Mouse (Mus musculus): Measurements from ENCODE around the gene Cnga4. TPM values are rescaled to one million over a fixed set of nuclear protein-coding genes. Genes with fewer than 3 reads are reported as not detected.

The Cnga4 gene
- total and polyA plus RNA-seq, 3 experiments: not detected

DNA sequence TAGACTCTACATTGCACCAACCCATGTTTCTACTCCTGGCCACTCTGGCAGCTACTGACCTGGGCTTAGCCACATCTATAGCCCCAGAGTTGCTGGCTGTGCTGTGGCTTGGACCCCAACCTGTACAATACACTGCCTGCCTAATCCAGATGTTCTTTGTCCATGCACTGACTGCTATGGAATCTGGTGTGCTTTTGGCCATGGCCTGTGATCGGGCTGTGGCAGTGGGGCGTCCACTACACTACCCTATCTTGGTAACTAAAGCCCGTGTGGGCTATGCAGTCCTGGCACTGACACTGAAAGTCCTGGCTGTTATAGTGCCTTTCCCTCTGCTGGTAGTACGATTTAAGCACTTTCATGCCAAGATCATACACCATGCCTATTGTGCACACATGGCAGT is 35.8 kb upstream of the Cnga4 start:
- Histone ChIP-seq H3K36me3 (replicated peaks in 1 of 2; ENCODE audit: control insufficient read depth in 1 of 2, insufficient read depth in 1 of 2, low read length in 1 of 2) (peaks cover 0 to 2% of the 10 kb centered on the region in 2 experiments), H3K27ac (ENCODE audit: insufficient read depth, low read depth) (no peak overlapping the region), H3K9ac (ENCODE audit: insufficient read depth, low read depth) (no peak overlapping the region), H3K4me3 (replicated peaks in 1 of 3; ENCODE audit: low read depth in 2 of 3, low read length in 2 of 3, poor library complexity in 1 of 3) (no peak overlapping the region), H3K9me3 (replicated peaks; ENCODE audit: low read length) (no peaks in the 10 kb centered on the region), H3K79me2 (replicated peaks; ENCODE audit: control insufficient read depth, extremely low read depth, insufficient read depth, poor library complexity, severe bottlenecking) (no peaks in the 10 kb centered on the region), H3K4me1 (ENCODE audit: control insufficient read depth in 1 of 2, insufficient read depth in 2 of 2) (peaks cover 0 to 10% of the 10 kb centered on the region in 2 experiments; a peak in 2 of 4 replicates), H3K27me3 (replicated peaks) (no peaks in the 10 kb centered on the region), H3K4me2 (ENCODE audit: insufficient read depth, low read depth, poor library complexity, severe bottlenecking) (no peak overlapping the region)
- no peak for DNase-seq (ENCODE audit: extremely low read depth)
- dilution Hi-C loops (cut with MboI; ENCODE audit: extremely low pct_ligation_motif_present, extremely low pct_unique_long_range_greater_than_20kb, low sequenced_read_pairs) (no loop called here), in situ Hi-C loops (cut with MboI; ENCODE audit: low pct_ligation_motif_present, low pct_unique_long_range_greater_than_20kb, low sequenced_read_pairs) (no loop called here)
- TF ChIP-seq TBP (conservative IDR thresholded peaks at IDR 0.05; ENCODE audit: low read depth, low read length): no peak
- TF ChIP-seq RCOR1 (conservative IDR thresholded peaks at IDR 0.05; ENCODE audit: low read depth, low read length): no peak
- no peak for TF ChIP-seq JUN (IDR thresholded peaks at IDR 0.05; ENCODE audit: insufficient read depth, low read depth, low read length)
- TF ChIP-seq BHLHE40 (IDR thresholded peaks at IDR 0.05; ENCODE audit: low read depth, low read length): no peak
- no peak for TF ChIP-seq POLR2AphosphoS2 (IDR thresholded peaks at IDR 0.05; ENCODE audit: low read depth, low read length)

DNA sequence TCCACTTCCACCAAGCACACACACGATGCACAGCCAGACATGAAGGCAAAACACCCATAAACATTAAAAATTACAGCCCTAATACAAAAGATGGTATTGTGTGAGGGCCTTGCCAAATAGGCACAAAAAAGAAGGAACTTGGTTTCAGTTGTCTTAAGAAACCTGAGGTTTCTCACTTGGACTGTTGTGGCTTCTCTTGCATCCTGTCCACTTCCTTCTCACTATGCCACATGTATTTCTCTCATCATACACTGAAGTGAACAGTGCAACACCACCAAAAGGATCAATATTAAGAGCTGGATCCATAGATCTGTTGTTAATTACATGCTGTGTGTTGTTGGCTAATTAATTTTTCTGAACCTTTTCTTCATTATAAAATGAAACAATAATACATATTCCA is 31.5 kb upstream of the Cnga4 start:
- no peak overlapping the region for H3K4me3 ChIP-seq (replicated peaks in 1 of 3; ENCODE audit: low read depth in 2 of 3, low read length in 2 of 3, poor library complexity in 1 of 3)
- no peaks in the 10 kb centered on the region for H3K27me3 ChIP-seq (replicated peaks)
- no peaks in the 10 kb centered on the region for H3K9me3 ChIP-seq (replicated peaks; ENCODE audit: low read length)
- H3K4me1 ChIP-seq (ENCODE audit: control insufficient read depth in 1 of 2, insufficient read depth in 2 of 2): peaks cover 0 to 10% of the 10 kb centered on the region in 2 experiments; a peak in 2 of 4 replicates
- dilution Hi-C loops (cut with MboI; ENCODE audit: extremely low pct_ligation_motif_present, extremely low pct_unique_long_range_greater_than_20kb, low sequenced_read_pairs): no loop called here
- H3K9ac ChIP-seq (ENCODE audit: insufficient read depth, low read depth): no peak overlapping the region
- DNase-seq (ENCODE audit: extremely low read depth): no peak
- H3K4me2 ChIP-seq (ENCODE audit: insufficient read depth, low read depth, poor library complexity, severe bottlenecking): no peak overlapping the region
- in situ Hi-C loops (cut with MboI; ENCODE audit: low pct_ligation_motif_present, low pct_unique_long_range_greater_than_20kb, low sequenced_read_pairs): no loop called here
- H3K27ac ChIP-seq (ENCODE audit: insufficient read depth, low read depth): no peak overlapping the region
- no peaks in the 10 kb centered on the region for H3K79me2 ChIP-seq (replicated peaks; ENCODE audit: control insufficient read depth, extremely low read depth, insufficient read depth, poor library complexity, severe bottlenecking)
- TF ChIP-seq HCFC1 (IDR thresholded peaks at IDR 0.05; ENCODE audit: low read depth, low read length): no peak
- no peak for TF ChIP-seq ELF1 (IDR thresholded peaks at IDR 0.05; ENCODE audit: low read depth, low read length)
- no peak for TF ChIP-seq POLR2AphosphoS2 (IDR thresholded peaks at IDR 0.05; ENCODE audit: low read depth, low read length)
- no peak for TF ChIP-seq CTCF (conservative IDR thresholded peaks at IDR 0.05 in 1 of 2, IDR thresholded peaks at IDR 0.05 in 1 of 2; ENCODE audit: low read depth in 2 of 2, low read length in 2 of 2)
- TF ChIP-seq NRF1 (IDR thresholded peaks at IDR 0.05; ENCODE audit: low read depth, low read length): no peak
- TF ChIP-seq ZMIZ1 (IDR thresholded peaks at IDR 0.05; ENCODE audit: low read depth, low read length): no peak
- no peak for TF ChIP-seq MAZ (IDR thresholded peaks at IDR 0.05; ENCODE audit: low read depth, low read length)
- no peak for TF ChIP-seq CHD2 (IDR thresholded peaks at IDR 0.05; ENCODE audit: low read length)
- no peak for TF ChIP-seq GABPA (IDR thresholded peaks at IDR 0.05; ENCODE audit: insufficient replicate concordance, low read depth, low read length)
- TF ChIP-seq RCOR1 (conservative IDR thresholded peaks at IDR 0.05; ENCODE audit: low read depth, low read length): no peak
- no peak for TF ChIP-seq MAX (IDR thresholded peaks at IDR 0.05; ENCODE audit: low read length)
- peaks cover 0 to 15% of the 10 kb centered on the region in 2 experiments for H3K36me3 ChIP-seq (replicated peaks in 1 of 2; ENCODE audit: control insufficient read depth in 1 of 2, insufficient read depth in 1 of 2, low read length in 1 of 2)

DNA sequence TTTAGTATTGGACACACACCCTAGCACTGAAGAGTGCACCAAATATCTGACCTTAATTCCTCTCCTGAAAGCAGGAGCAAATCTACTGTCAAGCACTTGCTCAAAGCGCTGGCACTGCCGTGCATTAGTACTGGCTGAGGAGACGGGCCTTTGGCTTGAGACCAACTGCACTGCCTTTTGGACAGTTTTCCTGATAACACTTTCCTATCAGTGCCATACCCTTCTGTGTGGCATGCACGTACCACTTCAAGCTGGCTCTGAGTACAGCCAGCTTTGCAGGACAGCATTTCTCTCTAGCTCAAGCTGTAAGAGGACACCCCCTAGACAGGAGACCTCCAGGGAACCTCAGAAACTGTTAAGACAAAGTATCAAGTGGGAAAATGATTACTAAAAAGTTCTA is 30.9 kb upstream of the Cnga4 start:
- no peak for DNase-seq (ENCODE audit: extremely low read depth)
- dilution Hi-C loops (cut with MboI; ENCODE audit: extremely low pct_ligation_motif_present, extremely low pct_unique_long_range_greater_than_20kb, low sequenced_read_pairs) (no loop called here), in situ Hi-C loops (cut with MboI; ENCODE audit: low pct_ligation_motif_present, low pct_unique_long_range_greater_than_20kb, low sequenced_read_pairs) (no loop called here)
- Histone ChIP-seq H3K79me2 (replicated peaks; ENCODE audit: control insufficient read depth, extremely low read depth, insufficient read depth, poor library complexity, severe bottlenecking) (no peaks in the 10 kb centered on the region), H3K4me2 (ENCODE audit: insufficient read depth, low read depth, poor library complexity, severe bottlenecking) (no peak overlapping the region), H3K9ac (ENCODE audit: insufficient read depth, low read depth) (no peak overlapping the region), H3K9me3 (replicated peaks; ENCODE audit: low read length) (no peaks in the 10 kb centered on the region), H3K36me3 (replicated peaks in 1 of 2; ENCODE audit: control insufficient read depth in 1 of 2, insufficient read depth in 1 of 2, low read length in 1 of 2) (peaks cover 0 to 21% of the 10 kb centered on the region in 2 experiments), H3K4me3 (replicated peaks in 1 of 3; ENCODE audit: low read depth in 2 of 3, low read length in 2 of 3, poor library complexity in 1 of 3) (no peak overlapping the region), H3K27ac (ENCODE audit: insufficient read depth, low read depth) (no peak overlapping the region), H3K4me1 (ENCODE audit: control insufficient read depth in 1 of 2, insufficient read depth in 2 of 2) (peaks cover 0 to 10% of the 10 kb centered on the region in 2 experiments; a peak in 2 of 4 replicates), H3K27me3 (replicated peaks) (no peaks in the 10 kb centered on the region)
- no peak for TF ChIP-seq ZKSCAN1 (IDR thresholded peaks at IDR 0.05; ENCODE audit: borderline replicate concordance, low read depth, low read length)
- no peak for TF ChIP-seq ETS1 (conservative IDR thresholded peaks at IDR 0.05; ENCODE audit: low read depth, low read length)

All from CH12.LX (cell line).